Mouse (Mus musculus): ENCODE results near the gene 1700018B08Rik.

Gene 1700018B08Rik

GRCm38 (mm10) chr8:121544276-121544785 is at the start of gene 1700018B08Rik:
1700018B08Rik (minus strand) TSS chr8:121544320.
- in situ Hi-C loops (cut with MboI, MseI), result loop anchor here (10.0 kb wide), 1 partner anchor 850 kb away; no protein-coding TSS in a partner anchor

GRCm38 (mm10) chr8:121593293-121593692 is 49.2 kb upstream of the 1700018B08Rik start:
- in situ Hi-C loops (cut with MboI, MseI), result loop anchor here (5.0 to 25.0 kb wide), 3 partner anchors 46 to 1969 kb away; partner anchors contain the start of genes Cox4i1, Emc8 and Gm27021

- in situ Hi-C loops (cut with MboI, MseI), result loop anchor here (5.0 to 25.0 kb wide), 3 partner anchors 44 to 1971 kb away; partner anchors contain the start of genes Cox4i1, Emc8 and Gm27021
Observed at GRCm38 (mm10) chr8:121591178-121592066, 47.3 kb upstream of the 1700018B08Rik start.

GRCm38 (mm10) chr8:121590203-121591177 is 46.4 kb upstream of the 1700018B08Rik start, which contains the start of gene Map1lc3b:
Map1lc3b (plus strand) TSS chr8:121590361.
- in situ Hi-C loops (cut with MboI, MseI), result loop anchor here (5.0 to 25.0 kb wide), 3 partner anchors 43 to 1972 kb away; partner anchors contain the start of genes Cox4i1, Emc8 and Gm27021

- in situ Hi-C loops (cut with MboI, MseI), result loop anchor here (10.0 to 25.0 kb wide), 3 partner anchors 316 to 1973 kb away; partner anchors contain the start of genes Cox4i1, Emc8, Gm27021 and Slc7a5
Observed at GRCm38 (mm10) chr8:121589205-121589726, 45.1 kb upstream of the 1700018B08Rik start.

- in situ Hi-C loops (cut with MboI, MseI), result loop anchor here (10.0 to 25.0 kb wide), 3 partner anchors 316 to 1974 kb away; partner anchors contain the start of genes Cox4i1, Emc8, Gm27021 and Slc7a5
Observed at GRCm38 (mm10) chr8:121588750-121589149, 44.6 kb upstream of the 1700018B08Rik start.

- in situ Hi-C loops (cut with MboI, MseI), result loop anchor here (10.0 to 25.0 kb wide), 3 partner anchors 320 to 1977 kb away; partner anchors contain the start of genes Cox4i1, Emc8, Gm27021 and Slc7a5
Observed at GRCm38 (mm10) chr8:121585159-121585825, 41.2 kb upstream of the 1700018B08Rik start.

- in situ Hi-C loops (cut with MboI, MseI), result loop anchor here (10.0 to 25.0 kb wide), 3 partner anchors 320 to 1978 kb away; partner anchors contain the start of genes Cox4i1, Emc8, Gm27021 and Slc7a5
Observed at GRCm38 (mm10) chr8:121584730-121585129, 40.6 kb upstream of the 1700018B08Rik start.

GRCm38 (mm10) chr8:121583653-121584052 is 39.5 kb upstream of the 1700018B08Rik start:
- in situ Hi-C loops (cut with MboI, MseI), result loop anchor here (10.0 to 25.0 kb wide), 3 partner anchors 321 to 1979 kb away; partner anchors contain the start of genes Cox4i1, Emc8, Gm27021 and Slc7a5

- in situ Hi-C loops (cut with MboI, MseI), result loop anchor here (10.0 to 25.0 kb wide), 3 partner anchors 324 to 1982 kb away; partner anchors contain the start of genes Cox4i1, Emc8, Gm27021 and Slc7a5
Observed at GRCm38 (mm10) chr8:121580465-121580864, 36.3 kb upstream of the 1700018B08Rik start.

GRCm38 (mm10) chr8:121578676-121579451 is 34.7 kb upstream of the 1700018B08Rik start, which contains the start of gene Fbxo31:
Fbxo31 (minus strand) TSS chr8:121578806.
- in situ Hi-C loops (cut with MboI, MseI), result loop anchor here (25.0 kb wide), 2 partner anchors 917 to 1983 kb away; partner anchors contain the start of genes Cox4i1, Emc8 and Gm27021

GRCm38 (mm10) chr8:121577751-121578675 is 33.9 kb upstream of the 1700018B08Rik start:
- in situ Hi-C loops (cut with MboI, MseI), result loop anchor here (25.0 kb wide), 2 partner anchors 916 to 1984 kb away; partner anchors contain the start of genes Cox4i1, Emc8 and Gm27021

GRCm38 (mm10) chr8:121575661-121576060 is 31.5 kb upstream of the 1700018B08Rik start:
- in situ Hi-C loops (cut with MboI, MseI), result loop anchor here (25.0 kb wide), 2 partner anchors 913 to 1987 kb away; partner anchors contain the start of genes Cox4i1, Emc8 and Gm27021

GRCm38 (mm10) chr8:121573275-121573674 is 29.2 kb upstream of the 1700018B08Rik start:
- in situ Hi-C loops (cut with MboI, MseI), result no loop called here

GRCm38 (mm10) chr8:121572121-121572520 is 28.0 kb upstream of the 1700018B08Rik start:
- in situ Hi-C loops (cut with MboI, MseI), result no loop called here

- in situ Hi-C loops (cut with MboI, MseI), result no loop called here
Observed at GRCm38 (mm10) chr8:121570801-121571200, 26.7 kb upstream of the 1700018B08Rik start.

GRCm38 (mm10) chr8:121570335-121570734 is 26.2 kb upstream of the 1700018B08Rik start:
- in situ Hi-C loops (cut with MboI, MseI), result no loop called here
